Mouse (Mus musculus) right cerebral cortex, postnatal 4 days (tissue): Measurements from ENCODE around the gene Gm45716.

Experiments
- DNase-seq: peaks from one replicate; pipeline ENCODE4 v3.0.0-alpha.2; 2022

The Gm45716 gene

DNA sequence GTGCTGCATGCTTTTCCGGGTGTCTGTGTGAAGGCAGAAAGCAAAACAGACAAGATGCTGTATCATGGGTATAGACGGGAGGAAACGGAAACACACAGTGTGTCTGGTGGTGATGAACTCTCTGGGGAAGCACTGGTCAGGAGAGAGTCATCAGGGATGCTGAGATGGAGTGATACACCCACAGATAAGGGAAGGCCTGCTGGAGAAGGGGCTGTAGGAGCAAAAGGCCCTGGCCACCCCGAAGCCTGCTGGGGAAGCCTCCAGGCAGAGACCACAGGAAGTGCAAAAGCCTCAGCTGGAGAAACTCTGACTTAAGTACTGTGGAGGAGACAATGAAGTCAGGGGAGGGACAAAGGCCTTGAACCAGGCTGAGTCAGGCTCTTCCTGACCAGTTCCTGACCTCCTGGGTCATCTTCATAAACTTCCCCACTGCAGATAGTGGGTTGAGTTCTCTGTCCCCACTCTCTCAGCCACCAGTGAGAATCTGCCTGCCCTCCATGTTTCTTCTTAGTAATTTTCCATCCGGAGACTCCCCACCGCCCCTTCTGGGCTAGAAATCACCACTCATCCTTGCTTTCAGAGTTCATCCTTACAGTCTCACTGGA is 99.2 kb downstream of the Gm45716 start:
- DNase-seq, result no peak

DNA sequence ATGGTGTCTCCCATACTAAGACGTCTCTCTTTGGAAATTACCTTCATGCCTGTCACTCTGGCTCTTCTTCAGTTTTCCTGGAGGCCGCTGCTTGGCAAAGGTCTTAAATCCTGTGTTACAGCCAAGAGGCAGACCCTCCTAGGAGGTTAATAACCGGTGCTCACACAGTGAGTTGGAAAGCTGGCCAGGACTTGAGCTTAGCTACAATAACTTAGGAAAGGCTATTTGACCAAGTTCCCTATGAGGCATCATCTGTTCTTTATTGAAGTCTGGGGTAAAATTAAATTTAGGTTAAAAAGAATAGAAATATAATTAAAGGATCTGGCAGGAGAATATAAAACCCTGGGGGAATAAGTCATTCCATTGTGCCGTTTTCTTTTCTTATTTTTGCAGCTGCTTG is 103.7 kb downstream of the Gm45716 start:
- DNase-seq, result no peak

DNA sequence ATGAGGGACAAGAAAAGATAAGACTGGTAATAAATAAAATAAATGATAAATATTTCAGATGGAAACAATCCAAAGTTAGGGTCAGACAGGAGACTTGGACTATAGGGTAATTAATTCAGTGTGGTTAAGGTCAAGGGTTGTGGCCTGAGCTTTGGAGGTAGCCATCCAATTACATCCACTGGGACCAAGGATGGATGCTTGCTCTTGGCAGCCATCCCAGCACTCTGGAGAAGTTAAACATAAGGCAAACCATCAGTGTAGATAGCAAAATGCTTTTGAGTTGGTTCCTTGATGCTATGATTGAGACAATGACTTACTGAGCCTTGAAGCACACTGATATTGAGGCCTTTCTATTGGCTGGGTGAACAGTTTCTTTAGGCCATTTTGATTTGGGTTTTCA is 105.3 kb downstream of the Gm45716 start:
- DNase-seq, result no peak

DNA sequence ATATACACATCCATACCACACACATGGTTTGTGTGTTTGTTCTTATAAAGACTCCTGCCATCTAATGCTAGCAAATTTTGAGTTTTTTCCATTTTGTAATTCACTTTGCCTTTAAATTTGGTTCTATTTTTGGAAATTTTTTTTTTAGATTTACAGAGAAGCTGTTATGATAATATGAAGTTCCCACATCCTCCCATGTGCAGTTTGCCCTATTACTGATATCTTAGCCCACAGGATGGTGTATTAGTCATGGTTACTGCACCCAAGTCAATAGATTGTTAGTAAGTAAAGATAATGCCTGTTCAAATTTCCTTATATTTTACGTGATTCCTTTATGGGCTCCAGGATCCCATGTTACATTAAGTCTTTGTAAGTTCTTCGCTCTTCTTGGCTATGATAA is 107.1 kb downstream of the Gm45716 start:
- DNase-seq, result no peak
